Mouse (Mus musculus) ES-E14 (cell line): ENCODE measurements at regions not wholly inside any gene's neighbourhood (a gene's known extent, or its start where the extent isn't known, plus 50 kb on each side); places are given as distances from the start of the nearest gene placed in this dataset.

Experiments used
- CHD2 ChIP-seq: IDR thresholded peaks from 2 replicates; pipeline ENCODE4 v1.6.1; 2014; ENCODE audit warnings: mild to moderate bottlenecking, low read depth, low read length, inconsistent platforms
- HCFC1 ChIP-seq: IDR thresholded peaks from 2 replicates; pipeline ENCODE4 v1.6.1; 2012; ENCODE audit warnings: low read length, inconsistent platforms, borderline replicate concordance; ENCODE audit not compliant: insufficient read depth
- MAFK ChIP-seq: IDR thresholded peaks from 2 replicates; pipeline ENCODE4 v1.6.1; 2014; ENCODE audit warnings: mild to moderate bottlenecking, low read depth, low read length, inconsistent platforms; ENCODE audit not compliant: insufficient read depth
- ZC3H11A ChIP-seq: IDR thresholded peaks from 2 replicates; pipeline ENCODE4 v1.6.1; 2012; ENCODE audit warnings: low read depth, mild to moderate bottlenecking, inconsistent platforms, low read length, borderline replicate concordance
- ZNF384 ChIP-seq: IDR thresholded peaks from 2 replicates; pipeline ENCODE4 v1.6.1; 2012; ENCODE audit warnings: low read depth, low read length, inconsistent platforms

DNA sequence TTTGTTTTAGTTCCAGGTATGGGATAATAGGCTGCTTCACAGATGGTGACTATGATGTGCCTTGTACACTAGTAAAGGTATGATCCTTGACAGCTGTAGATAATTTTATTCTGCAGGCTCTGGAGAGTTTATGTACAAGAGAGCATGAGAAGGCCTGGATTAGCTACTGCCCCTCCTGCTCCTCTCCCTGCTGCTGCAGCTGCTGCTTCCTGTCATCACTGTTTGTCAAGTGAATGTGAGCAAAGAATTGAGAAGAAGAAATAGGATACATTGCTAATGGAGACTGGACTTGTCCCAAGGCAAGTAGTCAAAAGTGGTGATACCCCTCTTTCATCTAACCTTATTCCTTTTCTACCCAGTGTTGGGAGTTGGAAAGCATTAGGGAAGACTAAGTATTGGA is 214.6 kb upstream of the Cntn5 start:
- TF ChIP-seq MAFK (no peak), HCFC1 (no peak), ZNF384 (no peak), CHD2 (no peak), ZC3H11A (no peak)
